Mouse (Mus musculus) neural tube, embryonic 11.5 days (tissue): Measurements from ENCODE around the gene Pigw. TPM values are rescaled to one million over a fixed set of nuclear protein-coding genes. Genes with fewer than 3 reads are reported as not detected.

Source experiments
- ATAC-seq: fragments of 200-750 bp; cut with Nextera tagmentation; 2 replicates; pipeline ENCODE4 v1.8.0; 2017; ENCODE audit warnings: moderate number of reproducible peaks, mild to moderate bottlenecking, moderate TSS enrichment, moderate library complexity; ENCODE audit not compliant: insufficient read depth, low FRiP score, low TSS enrichment
- DNase-seq: peaks from one replicate; pipeline ENCODE4 v3.0.0-alpha.2; 2015; ENCODE audit warnings: low spot score
- H3K27ac ChIP-seq: fragments of 300-500 bp; sonication (generic); 2 replicates; pipeline ENCODE4 v1.5.1; 2014; ENCODE audit warnings: low read depth, mild to moderate bottlenecking, low read length
- H3K27me3 ChIP-seq: fragments of 300-500 bp; sonication (generic); 2 replicates; pipeline ENCODE4 v1.6.1; 2014; ENCODE audit warnings: mild to moderate bottlenecking, low read length, mixed read lengths; ENCODE audit not compliant: control insufficient read depth, insufficient read depth
- H3K36me3 ChIP-seq: fragments of 300-500 bp; sonication (generic); 2 replicates; pipeline ENCODE4 v1.6.1; 2014; ENCODE audit warnings: mild to moderate bottlenecking, low read length, moderate library complexity, mixed read lengths; ENCODE audit not compliant: control insufficient read depth, insufficient read depth
- H3K4me1 ChIP-seq: fragments of 300-500 bp; sonication (generic); 2 replicates; pipeline ENCODE4 v1.6.1; 2014; ENCODE audit warnings: low read length, mixed read lengths; ENCODE audit not compliant: control insufficient read depth, insufficient read depth
- H3K4me2 ChIP-seq: fragments of 300-500 bp; sonication (generic); 2 replicates; pipeline ENCODE4 v1.6.1; 2014; ENCODE audit warnings: low read depth, mild to moderate bottlenecking, moderate library complexity
- H3K4me3 ChIP-seq: fragments of 300-500 bp; sonication (generic); 2 replicates; pipeline ENCODE4 v1.5.1; 2014; ENCODE audit warnings: low read depth, low read length
- H3K9ac ChIP-seq: fragments of 300-500 bp; sonication (generic); 2 replicates; pipeline ENCODE4 v1.6.1; 2014; ENCODE audit warnings: mild to moderate bottlenecking, low read length
- H3K9me3 ChIP-seq: fragments of 300-500 bp; sonication (generic); 2 replicates; pipeline ENCODE4 v1.6.1; 2016; ENCODE audit warnings: low read length; ENCODE audit not compliant: control insufficient read depth
- WGBS: fragments of 180-500 bp; shearing (Covaris S2); extraction: QIAGEN DNeasy Blood & Tissue Kit; methylation state at CpG from one replicate; pipeline ENCODE4 v1.1.7; 2014; 5-methylcytosine and 5-hydroxymethylcytosine counted together
- polyA plus RNA-seq: library from polyadenylated mRNA; unstranded; fragments of >200 nt; fragmentation: Nextera tagmentation; extraction: Ambion mirVana; gene quantifications from 2 replicates; pipeline ENCODE4 v1.2.1, GENCODE M21; 2014

The Pigw gene
- polyA plus RNA-seq, 1 experiment from 2014 or later: 3.8 TPM

DNA sequence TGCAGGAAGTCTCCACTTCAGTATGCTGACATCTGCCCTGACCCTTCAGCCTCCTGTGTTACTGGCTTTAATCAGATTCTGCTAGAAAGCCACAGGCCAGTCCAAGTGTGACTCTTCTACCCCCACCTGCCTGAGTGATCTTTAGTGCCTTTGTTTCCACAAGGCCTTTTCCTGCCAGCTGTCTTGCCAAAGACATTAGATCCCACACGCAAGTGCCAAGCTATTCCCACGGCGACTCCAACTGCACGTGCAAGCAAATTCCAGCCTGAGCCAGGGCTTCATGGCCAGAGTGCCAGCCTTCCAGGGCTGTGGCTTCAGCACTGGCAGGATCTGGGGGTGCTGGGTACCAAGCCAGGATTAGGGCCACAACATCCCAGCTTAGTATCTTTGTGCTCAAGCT, 30.3 kb upstream of the Pigw start:
- H3K9ac ChIP-seq: no peak overlapping the region
- DNase-seq (no peak), ATAC-seq (no peak)
- H3K9me3 ChIP-seq: no peaks in the 10 kb centered on the region
- no peak overlapping the region for H3K27ac ChIP-seq
- no peak overlapping the region for H3K4me3 ChIP-seq
- H3K36me3 ChIP-seq: peaks cover 16% of the 10 kb centered on the region
- no peaks in the 10 kb centered on the region for H3K27me3 ChIP-seq
- 91% methylated on average over 4 of the region's 4 CpGs for WGBS
- no peak overlapping the region for H3K4me2 ChIP-seq
- H3K4me1 ChIP-seq: peaks cover 2% of the 10 kb centered on the region; the same call in 1 of the 2 replicates

DNA sequence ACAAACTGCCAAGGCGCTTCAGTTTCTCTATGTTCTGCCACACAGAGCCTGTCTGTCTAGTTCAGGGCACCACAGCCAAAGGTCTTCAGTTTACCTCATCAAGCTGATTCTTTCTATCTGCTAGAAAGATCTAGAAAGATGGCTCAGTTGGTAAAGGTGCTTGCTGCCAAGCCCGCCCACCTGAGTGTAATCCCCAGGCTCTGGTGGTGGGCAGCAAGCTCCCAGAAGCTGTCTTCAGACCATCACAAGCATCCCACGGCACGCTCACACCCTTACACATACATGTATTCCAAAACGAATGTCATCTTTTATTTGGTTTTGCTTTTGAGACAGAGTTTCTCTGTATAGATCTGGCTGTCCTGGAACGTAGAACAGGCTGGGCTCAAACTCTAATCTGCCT, 28.4 kb upstream of the Pigw start:
- ATAC-seq (no peak), DNase-seq (no peak)
- WGBS: 94% methylated on average over 6 of the region's 6 CpGs
- Histone ChIP-seq H3K36me3 (peaks cover 19% of the 10 kb centered on the region), H3K4me3 (no peak overlapping the region), H3K9ac (no peak overlapping the region), H3K4me1 (no peaks in the 10 kb centered on the region), H3K4me2 (no peak overlapping the region), H3K27ac (no peak overlapping the region), H3K27me3 (no peaks in the 10 kb centered on the region), H3K9me3 (no peaks in the 10 kb centered on the region)

DNA sequence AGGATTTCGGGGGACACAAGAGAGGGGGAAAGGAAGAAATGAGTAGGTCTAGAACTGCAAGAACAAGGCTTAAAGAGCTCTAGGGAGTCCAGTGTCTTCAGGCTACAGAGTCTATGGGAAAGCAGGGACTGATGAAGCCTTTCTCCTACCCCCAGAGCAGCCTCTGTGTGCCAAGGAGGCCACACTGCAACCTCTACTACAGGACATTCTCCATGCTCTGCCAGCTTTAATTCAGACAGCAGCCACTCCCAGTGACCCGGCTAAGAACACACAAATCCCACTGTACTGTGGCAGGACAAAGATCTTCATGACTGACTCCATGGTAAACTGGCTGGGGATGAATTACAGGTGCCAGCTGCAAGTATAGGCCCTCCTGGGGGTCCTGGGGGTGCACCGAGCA, 27.0 kb upstream of the Pigw start:
- H3K4me3 ChIP-seq: no peak overlapping the region
- DNase-seq (no peak), ATAC-seq (no peak)
- H3K36me3 ChIP-seq: peaks cover 24% of the 10 kb centered on the region
- H3K9me3 ChIP-seq: no peaks in the 10 kb centered on the region
- no peak overlapping the region for H3K9ac ChIP-seq
- WGBS: 75% methylated on average over 3 of the region's 3 CpGs
- H3K4me1 ChIP-seq: no peaks in the 10 kb centered on the region
- H3K4me2 ChIP-seq: no peak overlapping the region
- H3K27me3 ChIP-seq: no peaks in the 10 kb centered on the region
- H3K27ac ChIP-seq: no peak overlapping the region

DNA sequence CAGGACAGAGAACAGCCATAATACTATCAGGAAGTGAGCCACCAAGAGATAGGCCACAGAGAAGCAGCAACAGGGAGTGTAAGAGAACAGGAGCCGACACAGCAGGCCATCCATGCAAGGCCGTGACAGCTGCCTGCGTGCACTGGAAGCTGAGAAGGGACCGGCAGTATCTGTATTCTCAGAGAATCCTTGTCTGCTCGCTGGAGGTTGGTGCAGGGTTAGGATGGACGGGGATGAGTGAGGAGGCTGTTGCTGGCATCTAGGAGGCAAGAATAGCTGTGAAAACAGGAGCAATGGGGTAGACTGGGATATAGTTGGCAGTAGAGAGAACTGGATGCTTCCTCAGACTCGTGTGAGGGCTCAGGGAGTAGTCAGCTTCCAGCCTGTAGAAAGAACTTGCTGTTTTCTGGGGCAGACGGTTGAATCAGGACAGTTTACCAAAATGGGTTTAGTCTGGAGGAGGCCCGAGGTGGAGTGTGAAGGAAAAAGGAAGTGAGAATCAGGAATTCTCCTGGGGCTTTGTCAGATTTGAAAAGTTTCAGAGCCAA, 24.6 kb upstream of the Pigw start:
- H3K27me3 ChIP-seq: no peaks in the 10 kb centered on the region
- ATAC-seq: no peak
- WGBS: 87% methylated on average over 9 of the region's 9 CpGs
- no peak overlapping the region for H3K27ac ChIP-seq
- no peaks in the 10 kb centered on the region for H3K9me3 ChIP-seq
- peaks cover 28% of the 10 kb centered on the region for H3K36me3 ChIP-seq
- no peak for DNase-seq
- H3K4me1 ChIP-seq: no peaks in the 10 kb centered on the region
- no peak overlapping the region for H3K9ac ChIP-seq
- H3K4me2 ChIP-seq: no peak overlapping the region
- no peak overlapping the region for H3K4me3 ChIP-seq

DNA sequence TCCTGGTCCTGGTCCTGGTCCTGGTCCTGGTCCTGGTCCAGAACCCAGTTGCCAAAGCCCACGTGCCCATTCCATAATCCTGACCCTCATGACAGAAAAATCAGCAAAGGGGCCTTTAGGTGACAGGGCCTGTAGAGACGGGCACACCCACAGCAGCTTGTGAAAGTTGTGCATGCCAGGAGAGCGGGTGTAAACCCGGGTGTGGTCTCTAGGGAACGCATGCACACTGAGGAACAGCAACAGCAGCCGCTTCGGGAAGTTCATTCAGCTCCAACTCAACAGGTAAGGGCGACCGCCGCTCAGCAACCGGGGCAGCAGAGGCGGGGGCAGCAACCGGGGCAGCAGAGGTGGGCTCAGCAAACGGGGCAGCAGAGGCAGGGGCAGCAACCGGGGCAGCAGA, 13.0 kb upstream of the Pigw start:
- Histone ChIP-seq H3K4me1 (no peaks in the 10 kb centered on the region), H3K36me3 (peaks cover 9% of the 10 kb centered on the region), H3K27ac (no peak overlapping the region), H3K4me3 (no peak overlapping the region), H3K27me3 (no peaks in the 10 kb centered on the region), H3K4me2 (no peak overlapping the region), H3K9ac (no peak overlapping the region), H3K9me3 (no peaks in the 10 kb centered on the region)
- ATAC-seq (no peak), DNase-seq (no peak)
- WGBS: 92% methylated on average over 15 of the region's 15 CpGs

DNA sequence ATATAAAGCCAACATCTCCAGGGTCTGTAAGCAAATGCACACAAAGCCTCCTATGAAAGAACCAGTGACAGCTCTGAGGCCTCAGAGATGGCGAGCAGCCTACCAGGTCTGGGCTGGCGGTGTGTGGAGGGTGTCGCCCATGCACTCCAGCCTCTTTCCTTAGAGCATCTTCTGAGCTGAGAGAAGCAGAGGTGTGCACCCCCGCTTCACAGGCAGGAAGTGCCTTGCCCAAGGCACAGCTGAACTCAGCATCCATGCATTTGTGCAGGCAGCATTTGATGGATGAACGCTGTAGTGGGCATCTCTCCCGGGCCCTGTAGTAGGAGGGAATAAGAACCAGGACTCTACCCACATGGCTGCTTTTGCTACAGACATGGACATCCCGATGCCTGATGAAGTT, 11.6 kb upstream of the Pigw start:
- peaks cover 9% of the 10 kb centered on the region for H3K36me3 ChIP-seq
- no peaks in the 10 kb centered on the region for H3K9me3 ChIP-seq
- no peak overlapping the region for H3K9ac ChIP-seq
- no peak overlapping the region for H3K4me2 ChIP-seq
- no peaks in the 10 kb centered on the region for H3K4me1 ChIP-seq
- WGBS: 89% methylated on average over 7 of the region's 7 CpGs
- no peaks in the 10 kb centered on the region for H3K27me3 ChIP-seq
- no peak overlapping the region for H3K27ac ChIP-seq
- no peak overlapping the region for H3K4me3 ChIP-seq
- DNase-seq (no peak), ATAC-seq (no peak)

DNA sequence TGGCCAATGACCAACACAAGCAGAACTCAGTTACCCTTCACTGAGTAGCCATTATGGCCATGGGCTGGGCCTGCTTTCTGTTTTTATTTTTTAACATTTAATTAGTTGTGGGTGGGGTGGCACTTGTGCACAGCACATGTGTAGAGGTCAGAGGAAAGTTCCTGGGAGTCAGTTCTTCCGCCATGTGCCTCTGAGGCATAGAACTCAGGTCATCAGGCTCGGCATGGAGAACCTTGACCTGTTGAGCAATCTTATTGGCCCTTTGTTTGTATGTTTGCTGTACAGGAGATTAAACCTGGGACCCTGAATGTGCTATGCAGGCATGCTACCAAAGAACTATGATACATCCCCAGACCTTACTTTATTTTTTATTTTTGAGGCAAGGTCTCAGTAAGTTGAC, 9.4 kb upstream of the Pigw start:
- DNase-seq (no peak), ATAC-seq (no peak)
- no peaks in the 10 kb centered on the region for H3K9me3 ChIP-seq
- H3K4me3 ChIP-seq: no peak overlapping the region
- no peak overlapping the region for H3K27ac ChIP-seq
- H3K36me3 ChIP-seq: no peaks in the 10 kb centered on the region; the same call in 1 of the 2 replicates
- no peaks in the 10 kb centered on the region for H3K4me1 ChIP-seq
- 93% methylated on average over 2 of the region's 2 CpGs for WGBS
- H3K9ac ChIP-seq: no peak overlapping the region
- H3K27me3 ChIP-seq: no peaks in the 10 kb centered on the region
- no peak overlapping the region for H3K4me2 ChIP-seq

DNA sequence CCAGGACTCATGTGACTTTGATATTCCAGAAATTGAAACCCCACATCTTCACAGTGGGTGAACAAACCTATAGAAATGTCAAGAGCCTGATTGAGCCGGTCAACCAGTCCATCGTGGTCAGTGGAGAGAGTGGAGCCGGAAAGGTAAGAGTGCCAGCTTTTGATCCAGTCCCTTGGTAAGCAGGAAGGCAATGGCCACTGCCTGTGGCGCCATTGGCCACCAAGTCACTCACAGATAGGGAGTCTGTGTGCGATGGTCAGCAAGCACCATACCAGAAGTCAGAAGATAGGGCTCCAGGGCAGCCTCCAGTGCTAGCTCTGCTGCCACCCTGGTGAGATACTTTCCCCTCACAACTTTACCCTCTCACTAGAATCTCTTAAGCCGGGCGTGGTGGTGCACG, 7.9 kb upstream of the Pigw start:
- Histone ChIP-seq H3K36me3 (no peaks in the 10 kb centered on the region; the same call in 1 of the 2 replicates), H3K27ac (no peak overlapping the region), H3K4me2 (no peak overlapping the region), H3K27me3 (no peaks in the 10 kb centered on the region), H3K9me3 (no peaks in the 10 kb centered on the region), H3K4me3 (no peak overlapping the region), H3K9ac (no peak overlapping the region), H3K4me1 (no peaks in the 10 kb centered on the region)
- DNase-seq: no peak
- 96% methylated on average over 8 of the region's 8 CpGs for WGBS
- no peak for ATAC-seq

DNA sequence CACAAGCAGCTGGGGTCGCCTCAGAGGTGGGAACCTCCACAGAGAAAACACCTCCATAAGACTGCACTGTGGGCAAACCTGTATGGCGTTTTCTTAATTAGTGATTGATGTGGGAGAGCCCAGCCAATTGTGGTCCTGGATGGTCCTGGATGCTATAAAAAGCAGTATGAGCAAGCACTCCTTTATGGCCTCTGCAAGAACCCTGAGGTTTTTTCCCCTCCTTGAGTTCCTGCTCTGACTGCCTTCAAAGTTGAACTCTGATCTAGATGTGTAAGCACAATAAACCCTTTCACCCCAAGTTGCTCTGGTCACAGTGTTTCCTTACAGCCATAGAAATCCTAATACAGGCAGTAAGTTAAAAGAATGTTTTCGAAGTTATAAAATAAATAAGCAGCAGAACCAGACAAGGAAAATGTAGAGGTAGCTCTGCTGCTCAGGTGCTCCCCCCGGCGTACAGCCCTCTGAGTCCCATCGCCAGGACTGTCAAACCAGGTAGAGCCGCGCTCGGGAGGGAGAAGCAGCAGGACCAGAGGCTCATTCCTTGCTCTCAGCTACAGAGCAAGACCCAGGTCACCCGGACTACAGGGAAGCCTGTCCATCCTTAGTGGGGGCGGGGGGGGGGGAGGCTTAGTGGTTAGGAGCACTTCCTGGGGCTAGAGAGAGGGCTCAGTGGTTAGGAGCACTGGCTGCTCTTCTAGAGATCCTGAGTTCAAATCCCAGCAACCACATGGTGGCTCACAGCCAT, 6.9 kb upstream of the Pigw start:
- 83% methylated on average over 9 of the region's 11 CpGs for WGBS
- ATAC-seq (no peak), DNase-seq (no peak)
- H3K9me3 ChIP-seq: no peaks in the 10 kb centered on the region
- H3K27me3 ChIP-seq: no peaks in the 10 kb centered on the region
- H3K9ac ChIP-seq: no peak overlapping the region
- no peak overlapping the region for H3K4me3 ChIP-seq
- no peak overlapping the region for H3K27ac ChIP-seq
- no peaks in the 10 kb centered on the region for H3K4me1 ChIP-seq
- H3K4me2 ChIP-seq: no peak overlapping the region
- H3K36me3 ChIP-seq: no peaks in the 10 kb centered on the region
